Mouse (Mus musculus): ENCODE results near the gene Aox2.

DNA sequence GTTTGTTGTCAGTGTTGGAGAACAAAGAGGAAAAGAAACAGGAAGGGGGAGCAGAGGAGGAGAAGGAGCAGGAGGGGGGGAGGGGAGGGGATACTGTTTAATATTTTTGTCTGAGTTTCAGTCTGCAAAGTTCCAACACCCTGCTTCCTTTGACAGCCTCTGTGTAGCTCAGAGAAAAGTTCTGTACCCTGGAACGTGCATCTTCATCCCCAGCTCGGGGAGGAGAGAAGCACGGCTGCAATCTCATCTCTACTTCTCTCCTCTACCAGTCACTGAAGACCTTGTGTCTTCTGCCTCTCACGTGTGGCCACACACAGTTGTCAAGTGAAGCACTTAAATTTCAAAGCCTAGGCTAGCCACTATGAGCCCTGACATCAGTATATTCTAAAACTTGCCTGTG, 55.1 kb downstream of the Aox2 start:
- TF ChIP-seq GATA1 (IDR thresholded peaks at IDR 0.05; ENCODE audit: low read length) (no peak), TAL1 (IDR thresholded peaks at IDR 0.05; ENCODE audit: low read length) (no peak)
